Mouse (Mus musculus): ENCODE data around the gene Ubtfl1.
A peak's percentile ranks its signal among the peaks of the same experiment; 100 is the strongest.
"Not testable (repeated sequence)": the region's sequence is repeated elsewhere in the genome, so short reads cannot be mapped to it uniquely, and the experiment has no call there.

Ubtfl1 gene

DNA sequence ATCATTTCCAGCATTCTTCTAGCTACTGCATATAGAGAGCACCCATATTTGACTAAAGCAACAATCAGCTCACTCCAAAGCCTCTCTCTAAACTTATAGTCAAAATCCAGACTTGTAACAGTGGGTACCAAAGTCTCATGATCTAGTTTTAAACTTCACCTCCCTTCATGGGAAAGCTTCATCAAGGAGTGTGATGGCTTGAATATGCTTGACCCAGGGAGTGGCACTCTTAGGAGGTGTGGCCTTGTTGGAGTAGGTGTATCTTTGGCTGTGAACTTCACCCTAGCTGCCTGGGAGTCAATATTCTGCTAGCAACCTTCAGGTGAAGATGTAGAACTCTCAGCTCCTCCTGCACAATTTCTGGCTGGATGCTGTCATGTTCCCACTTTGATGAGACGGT is at the start of gene Ubtfl1:
Gene Ubtfl1 (plus strand): TSS at position 301 of the 400 bp plus-strand sequence.
- no peak for DNase-seq (ENCODE audit: low spot score)

DNA sequence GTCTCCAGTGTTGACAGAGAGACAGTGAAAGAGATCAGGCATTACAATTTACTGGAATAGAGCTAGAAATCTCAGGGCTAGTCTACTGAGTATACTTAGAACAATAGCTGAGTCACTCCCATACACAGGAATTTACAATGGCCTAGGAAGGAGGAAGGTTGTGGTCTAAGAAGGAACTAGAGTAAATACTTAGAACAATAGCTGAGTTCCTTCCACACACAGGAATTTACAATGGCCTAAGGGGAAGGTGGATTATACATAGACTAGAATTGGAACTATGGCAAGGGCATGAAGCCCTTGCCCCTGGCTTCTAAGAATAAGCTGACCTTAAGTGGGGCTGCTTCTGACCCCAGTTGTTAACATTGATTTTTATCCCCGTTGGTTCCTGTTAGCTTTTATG is 31.2 kb upstream of the Ubtfl1 start:
- DNase-seq (ENCODE audit: low spot score): not testable (repeated sequence)

DNA sequence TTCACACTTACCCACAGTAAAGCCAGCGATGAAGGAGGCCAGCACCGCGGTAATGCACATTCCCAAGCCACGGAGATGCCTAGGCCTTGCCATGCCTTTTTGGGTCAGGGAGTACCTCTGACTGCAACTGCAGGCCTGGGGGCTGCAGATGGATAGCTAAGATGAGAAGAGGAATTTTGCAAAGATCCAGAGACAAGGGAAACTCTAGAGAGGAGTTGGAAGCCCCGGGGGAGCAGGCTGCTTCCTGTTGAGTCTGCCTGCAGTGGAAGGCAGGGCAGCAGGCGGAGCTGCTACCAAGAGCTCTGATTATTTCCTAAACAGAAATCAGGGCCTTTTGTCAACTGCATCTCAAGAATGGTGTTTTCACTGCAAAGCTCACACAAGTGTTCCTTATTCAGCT is 18.4 kb upstream of the Ubtfl1 start:
- peak; percentile 13 for DNase-seq (ENCODE audit: low spot score)

DNA sequence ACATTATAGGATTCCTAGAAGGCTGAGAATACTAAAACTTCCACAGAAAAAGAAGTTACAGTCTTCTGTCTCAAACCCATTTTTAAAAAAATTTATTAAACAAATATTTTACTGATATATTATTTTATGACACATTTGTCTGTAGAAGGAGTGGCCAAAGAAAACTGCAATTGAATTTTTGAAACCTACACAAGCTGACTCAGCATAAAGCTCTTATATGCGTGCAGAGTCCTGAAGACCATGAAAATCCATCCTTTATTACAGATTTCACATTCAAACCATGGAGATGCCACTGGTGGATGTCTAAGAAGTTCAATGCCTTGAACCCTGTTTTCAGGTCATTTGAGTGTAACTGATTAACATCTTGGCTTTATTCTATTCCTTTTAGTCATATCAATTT is 4.6 kb upstream of the Ubtfl1 start:
- DNase-seq (ENCODE audit: low spot score): no peak

DNA sequence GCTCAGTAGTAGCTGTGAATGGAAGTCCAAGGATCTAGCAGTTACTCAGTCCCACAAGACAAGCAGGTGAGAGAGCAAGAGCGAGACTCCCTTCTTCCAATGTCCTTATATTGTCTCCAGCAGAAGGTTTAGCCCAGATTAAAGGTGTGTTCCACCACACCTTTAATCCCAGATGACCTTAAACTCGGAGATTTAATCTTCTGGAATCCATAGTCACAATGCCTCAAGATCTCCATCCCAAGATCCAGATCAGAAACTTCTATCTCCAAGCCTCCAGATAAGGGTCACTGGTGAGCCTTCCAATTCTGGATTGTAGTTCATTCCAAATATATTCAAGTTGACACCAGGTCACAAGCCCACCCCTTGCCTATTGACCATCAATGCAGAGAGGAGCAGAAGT is 1.3 kb upstream of the Ubtfl1 start, which contains the start of gene Naalad2:
Gene Naalad2 (minus strand): TSS at position 101 of the 400 bp plus-strand sequence.
- not testable (repeated sequence) for DNase-seq (ENCODE audit: low spot score)

- not testable (repeated sequence) for DNase-seq (ENCODE audit: low spot score)
Observed at GRCm38 (mm10) chr9:18412371-18412770, 8.2 kb downstream of the Ubtfl1 start.

DNA sequence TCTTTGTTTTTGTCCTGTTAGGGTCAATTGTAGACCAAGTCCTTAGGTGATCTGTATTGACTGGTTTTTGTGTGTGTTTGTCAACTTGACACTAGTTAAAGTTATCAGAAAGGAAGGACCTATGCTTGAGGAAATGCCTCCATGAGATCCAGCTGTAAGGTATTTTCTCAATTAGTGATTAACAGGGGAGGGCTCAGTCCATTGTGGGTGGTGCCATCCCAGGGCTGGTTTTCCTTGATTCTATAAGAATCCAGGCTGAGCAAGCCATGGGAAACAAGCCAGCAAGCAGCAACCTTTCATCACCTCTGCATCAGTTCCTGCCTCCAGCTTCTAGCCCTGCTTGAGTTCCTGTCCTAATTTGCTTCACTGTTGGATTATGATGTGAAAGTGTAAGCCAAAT is 26.1 kb downstream of the Ubtfl1 start, which contains the start of gene Mbd3l2:
Gene Mbd3l2 (plus strand): TSS at position 301 of the 400 bp plus-strand sequence.
- DNase-seq (ENCODE audit: low spot score): no peak

DNA sequence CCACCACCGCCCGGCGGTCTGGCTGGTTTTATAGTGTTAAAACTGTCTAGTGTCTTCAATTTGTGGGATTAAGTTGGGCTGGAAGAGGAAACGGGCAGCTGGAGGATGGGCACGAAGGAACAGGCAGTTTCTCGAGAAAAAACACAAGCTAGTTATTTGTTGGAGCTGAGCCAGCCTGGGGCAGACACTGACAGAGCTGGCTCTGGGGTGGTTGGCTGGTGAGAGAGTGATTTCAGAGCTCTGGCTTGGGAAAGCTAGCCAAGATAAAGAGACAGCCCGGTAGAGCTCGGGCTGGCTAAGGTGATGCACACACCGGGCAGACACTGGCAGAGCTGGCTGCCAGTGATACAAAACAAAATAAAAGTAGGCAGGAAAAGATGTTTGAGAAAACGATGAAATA is 27.5 kb downstream of the Ubtfl1 start:
- DNase-seq (ENCODE audit: low spot score): peak; percentile 21

- DNase-seq (ENCODE audit: low spot score): no peak
Observed at GRCm38 (mm10) chr9:18456520-18456919, 52.3 kb downstream of the Ubtfl1 start.

All from testis, postnatal 14 days (tissue).